In the genomic region with DNA sequence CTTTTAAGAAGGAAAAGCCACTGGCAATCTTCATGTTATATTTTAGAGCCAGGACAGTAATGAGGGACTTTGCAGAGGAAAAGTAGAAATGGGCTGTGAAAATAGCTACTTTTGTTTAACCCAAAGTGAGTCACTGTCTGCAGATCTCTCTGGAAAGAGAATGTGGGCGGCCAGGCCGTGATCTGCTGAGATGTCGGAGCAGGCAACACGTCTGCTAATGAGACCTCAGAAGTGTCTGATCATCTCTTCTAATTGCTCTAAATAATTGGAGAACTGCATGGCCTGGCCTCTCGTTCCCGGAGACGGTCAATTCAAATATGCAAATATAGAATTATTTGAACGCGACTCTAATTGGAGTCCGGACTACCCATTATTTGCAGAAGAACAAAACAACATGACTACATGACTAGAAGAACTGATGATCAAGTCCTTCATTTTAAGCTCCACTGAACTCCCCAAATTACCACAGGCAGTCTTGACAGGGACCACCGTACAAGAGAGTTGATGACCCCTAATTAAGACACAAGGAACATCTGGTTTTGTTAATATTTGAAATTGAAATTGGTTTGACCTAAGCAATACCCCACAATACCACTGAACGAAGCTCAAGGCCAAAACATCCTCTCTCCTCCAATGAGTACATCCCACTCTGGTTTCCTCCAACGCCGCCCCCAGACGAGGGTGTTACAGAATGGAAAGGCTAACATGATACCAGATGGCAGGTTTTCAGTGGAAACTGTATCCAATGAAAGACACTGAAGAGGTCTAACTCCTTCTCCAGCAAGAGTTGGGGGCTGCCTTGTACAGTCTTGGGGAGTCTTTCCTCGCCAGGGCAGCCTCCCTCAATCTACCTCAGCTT, we compare ENCODE assay signal across 22 mouse cellular contexts.
A peak's percentile ranks its signal among the peaks of the same experiment; 100 is the strongest.
DNase-seq lines count a peak whose midpoint lies in the region; ATAC-seq and TF ChIP-seq lines count a peak whose summit lies in the region.
"Had no signal": no experiment of that assay in that cellular context is flagged by ENCODE, and none has a peak within 500 bp of the region (broad histone marks: within the 10 kb centered on the region; RNA-seq: fewer than 3 reads in every experiment).

No protein-coding gene starts in this region.

- H3K9me3 ChIP-seq in forebrain, embryonic 14.5 days (replicated peaks; ENCODE audit: control insufficient read depth, low read length), result no peaks in the 10 kb centered on the region
- H3K9me3 ChIP-seq in forebrain, postnatal 0 days (ENCODE audit: low read length), result no peaks in the 10 kb centered on the region
- H3K9me3 ChIP-seq: embryonic facial prominence, embryonic 12.5 days; heart, embryonic 10.5 days; intestine, embryonic 15.5 days; limb, embryonic 13.5 days; neural tube, embryonic 15.5 days had no signal

- WGBS in forebrain, embryonic 14.5 days, result 29% methylated on average over 16 of the region's 16 CpGs
- WGBS in forebrain, postnatal 0 days, result 32% methylated on average over 16 of the region's 16 CpGs

- no peak for TF ChIP-seq POLR2A in embryonic fibroblast, embryonic 13.5 days (IDR thresholded peaks at IDR 0.05; ENCODE audit: low read depth, low read length)

- H3K9ac ChIP-seq in forebrain, embryonic 14.5 days (ENCODE audit: low read length), result no peak overlapping the region
- no peak overlapping the region for H3K9ac ChIP-seq in forebrain, postnatal 0 days
- H3K9ac ChIP-seq: embryonic facial prominence, embryonic 12.5 days; hindbrain, embryonic 14.5 days; intestine, embryonic 15.5 days; limb, embryonic 13.5 days; liver, embryonic 14.5 days; neural tube, embryonic 15.5 days had no signal

- no peaks in the 10 kb centered on the region for H3K27me3 ChIP-seq in forebrain, embryonic 14.5 days (replicated peaks; ENCODE audit: control insufficient read depth, insufficient read depth, low read length)
- H3K27me3 ChIP-seq in forebrain, postnatal 0 days (ENCODE audit: insufficient read depth, low read length), result no peaks in the 10 kb centered on the region
- H3K27me3 ChIP-seq: intestine, embryonic 15.5 days; limb, embryonic 13.5 days; neural tube, embryonic 15.5 days had no signal

- peak; percentile 58 for ATAC-seq in forebrain, embryonic 14.5 days
- no peak for ATAC-seq in forebrain, postnatal 0 days
- ATAC-seq: intestine, embryonic 15.5 days had no signal

- TF ChIP-seq CTCF in forebrain, postnatal 0 days (IDR thresholded peaks at IDR 0.05; ENCODE audit: low read depth), result no peak
- TF ChIP-seq CTCF in embryonic fibroblast, embryonic 13.5 days (IDR thresholded peaks at IDR 0.05; ENCODE audit: borderline replicate concordance, insufficient read depth, low read length), result no peak

- DNase-seq in forebrain, embryonic 14.5 days (ENCODE audit: low spot score), result peak; percentile 38
- DNase-seq in forebrain, postnatal 0 days, result no peak
- DNase-seq in Muller cell, postnatal 12 days (ENCODE audit: inconsistent ontology term), result peak; percentile 94
- peak; percentile 81 for DNase-seq in retina, embryonic 14.5 days (ENCODE audit: low spot score)
- no peak for DNase-seq in spleen, postnatal 4 days (ENCODE audit: low spot score in 2 of 2)
- no peak for DNase-seq in adrenal gland, postnatal 4 days (ENCODE audit: low spot score in 2 of 2)
- DNase-seq: cerebellum, adult 18-20 months; gastrocnemius, postnatal 36 days; heart, postnatal 10 days; kidney, postnatal 4 days; midbrain, embryonic 14.5 days; thymus, adult 18-20 months had no signal

- no peak overlapping the region for H3K4me2 ChIP-seq in forebrain, embryonic 14.5 days (ENCODE audit: low read length)
- H3K4me2 ChIP-seq in forebrain, postnatal 0 days (ENCODE audit: low read depth), result no peak overlapping the region
- H3K4me2 ChIP-seq: embryonic facial prominence, embryonic 12.5 days; hindbrain, embryonic 14.5 days; intestine, embryonic 15.5 days; limb, embryonic 13.5 days; neural tube, embryonic 15.5 days had no signal

- H3K4me1 ChIP-seq in forebrain, embryonic 14.5 days (ENCODE audit: control insufficient read depth, insufficient read depth, low read length), result no peaks in the 10 kb centered on the region
- H3K4me1 ChIP-seq in forebrain, postnatal 0 days (ENCODE audit: insufficient read depth), result no peaks in the 10 kb centered on the region
- H3K4me1 ChIP-seq in embryonic fibroblast, embryonic 13.5 days (ENCODE audit: control insufficient read depth, insufficient read depth, low read length), result peaks cover 5% of the 10 kb centered on the region; the same call in 1 of the 2 replicates
- H3K4me1 ChIP-seq: embryonic facial prominence, embryonic 12.5 days; heart, embryonic 10.5 days; intestine, embryonic 15.5 days; limb, embryonic 13.5 days; neural tube, embryonic 15.5 days had no signal

- no peak overlapping the region for H3K4me3 ChIP-seq in forebrain, embryonic 14.5 days (ENCODE audit: low read depth, low read length)
- no peak overlapping the region for H3K4me3 ChIP-seq in forebrain, postnatal 0 days (ENCODE audit: low read depth, low read length)
- H3K4me3 ChIP-seq in embryonic fibroblast, embryonic 13.5 days (ENCODE audit: insufficient read depth, low read length), result no peak overlapping the region
- H3K4me3 ChIP-seq: embryonic facial prominence, embryonic 12.5 days; heart, embryonic 10.5 days; intestine, embryonic 15.5 days; limb, embryonic 13.5 days; myocyte; neural tube, embryonic 15.5 days had no signal

- H3K27ac ChIP-seq in forebrain, embryonic 14.5 days (ENCODE audit: low read depth, low read length), result no peak overlapping the region
- no peak overlapping the region for H3K27ac ChIP-seq in forebrain, postnatal 0 days (ENCODE audit: low read depth, low read length)
- H3K27ac ChIP-seq in embryonic fibroblast, embryonic 13.5 days (ENCODE audit: insufficient read depth, low read length), result peak overlapping the region; percentile 95
- H3K27ac ChIP-seq: embryonic facial prominence, embryonic 12.5 days; heart, embryonic 10.5 days; hindbrain, embryonic 14.5 days; intestine, embryonic 15.5 days; limb, embryonic 13.5 days; liver, embryonic 14.5 days; neural tube, embryonic 15.5 days had no signal

- no peaks in the 10 kb centered on the region for H3K36me3 ChIP-seq in forebrain, embryonic 14.5 days (ENCODE audit: control insufficient read depth, insufficient read depth, low read length)
- no peaks in the 10 kb centered on the region for H3K36me3 ChIP-seq in forebrain, postnatal 0 days (ENCODE audit: insufficient read depth)
- H3K36me3 ChIP-seq: embryonic facial prominence, embryonic 12.5 days; G1E; heart, embryonic 10.5 days; intestine, embryonic 15.5 days; limb, embryonic 13.5 days; neural tube, embryonic 15.5 days had no signal

Comparison
In these comparisons a context has a peak if more than half of its experiments do, and no peak if none do; other contexts are left out.
1. DNase-seq: peak in forebrain, embryonic 14.5 days (single experiment), Muller cell, postnatal 12 days (single experiment) and retina, embryonic 14.5 days (single experiment); none in forebrain, postnatal 0 days (single experiment), spleen, postnatal 4 days (0 of 2) and adrenal gland, postnatal 4 days (0 of 2).